Mouse (Mus musculus) olfactory bulb, adult 2 months (tissue): ENCODE data around the gene Mcrs1.

Experiments used
- CTCF ChIP-seq: fragments of 200-500 bp; IDR thresholded peaks from 2 replicates; pipeline ENCODE4 v1.5.1; 2012; ENCODE audit warnings: low read depth, mild to moderate bottlenecking, low read length, moderate library complexity; ENCODE audit not compliant: insufficient read depth
- POLR2A ChIP-seq: fragments of 200-500 bp; IDR thresholded peaks from 2 replicates; pipeline ENCODE4 v1.6.1; 2012; ENCODE audit warnings: mild to moderate bottlenecking, low read depth, low read length, moderate library complexity; ENCODE audit not compliant: insufficient read depth

DNA sequence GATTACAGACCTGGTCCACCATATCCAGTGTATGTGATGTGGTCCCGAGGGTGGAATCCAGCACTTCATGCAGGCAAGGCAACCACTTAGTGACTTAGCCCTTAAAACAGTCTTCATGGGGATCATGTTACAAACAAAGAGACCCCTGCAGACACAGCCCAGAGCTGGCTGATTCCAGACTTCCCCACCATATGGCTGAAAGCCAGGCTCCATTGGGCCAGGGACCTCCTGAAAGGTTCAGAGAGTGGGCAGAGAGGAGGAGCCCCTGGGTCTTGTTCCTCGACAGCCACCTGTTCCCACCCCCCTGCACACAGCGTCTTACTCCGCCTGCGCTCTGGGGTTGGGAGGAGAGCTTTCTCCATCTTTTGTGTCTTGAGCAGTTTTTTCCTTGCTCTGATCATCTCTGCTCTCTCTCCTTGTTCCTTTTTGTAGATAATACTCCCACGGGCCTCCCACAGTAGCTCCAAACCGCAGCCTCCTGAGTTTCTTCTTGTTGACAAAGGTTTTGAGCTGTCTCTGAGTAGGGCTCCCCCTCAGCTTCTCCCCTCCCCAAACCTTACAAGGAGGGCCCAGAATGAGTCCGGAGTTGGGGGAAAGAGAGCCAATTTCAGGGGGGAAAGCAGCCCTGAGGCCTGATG, 30.3 kb downstream of the Mcrs1 start:
- no peak for TF ChIP-seq POLR2A
- no peak for TF ChIP-seq CTCF
